Mouse (Mus musculus): ENCODE data around the gene Myh3.
"Not testable (repeated sequence)": the region's sequence is repeated elsewhere in the genome, so short reads cannot be mapped to it uniquely, and the experiment has no call there.

The Myh3 gene

DNA sequence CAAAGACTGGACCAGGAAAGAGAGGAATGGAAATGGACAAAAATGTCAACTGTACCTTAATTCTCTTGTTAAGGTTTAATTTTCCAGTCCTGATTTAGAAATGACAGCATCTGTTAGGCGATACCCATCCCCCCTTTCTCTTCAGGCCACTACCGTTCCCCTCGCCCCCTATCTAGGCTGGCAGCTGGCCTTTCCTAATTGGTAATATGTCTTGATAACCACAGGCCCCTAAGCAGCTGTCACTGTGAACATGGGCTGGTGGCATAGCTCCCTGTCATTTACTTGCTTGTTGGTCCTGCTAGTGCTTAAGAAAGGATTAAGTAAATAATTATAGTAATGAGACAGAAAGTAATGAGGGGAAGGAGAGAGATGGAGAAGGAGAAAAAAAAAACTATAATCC lies 665 bp upstream of the Myh3 start:
- no peak for DNase-seq (ENCODE audit: low spot score)

DNA sequence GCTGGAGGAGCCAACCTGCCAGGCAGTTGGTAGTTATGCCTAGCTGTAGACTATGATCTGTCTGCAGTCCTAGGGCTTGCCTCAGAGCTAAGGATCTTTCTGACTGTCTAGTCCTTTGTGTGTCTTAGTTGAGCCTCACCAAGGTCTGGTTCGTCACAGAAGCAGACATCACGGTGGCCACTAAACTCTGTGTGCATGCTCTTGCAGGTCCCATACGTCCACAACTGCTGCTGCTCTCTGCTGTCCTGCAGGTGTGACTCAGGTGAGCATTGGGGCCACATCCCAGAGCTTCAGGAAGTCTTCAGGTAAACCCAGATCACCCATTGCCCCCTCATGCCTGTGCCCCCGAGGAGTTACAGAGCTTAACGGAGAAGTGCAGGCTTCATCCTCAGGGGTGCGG lies 788 bp downstream of the Myh3 start:
- no peak for DNase-seq (ENCODE audit: low spot score)

DNA sequence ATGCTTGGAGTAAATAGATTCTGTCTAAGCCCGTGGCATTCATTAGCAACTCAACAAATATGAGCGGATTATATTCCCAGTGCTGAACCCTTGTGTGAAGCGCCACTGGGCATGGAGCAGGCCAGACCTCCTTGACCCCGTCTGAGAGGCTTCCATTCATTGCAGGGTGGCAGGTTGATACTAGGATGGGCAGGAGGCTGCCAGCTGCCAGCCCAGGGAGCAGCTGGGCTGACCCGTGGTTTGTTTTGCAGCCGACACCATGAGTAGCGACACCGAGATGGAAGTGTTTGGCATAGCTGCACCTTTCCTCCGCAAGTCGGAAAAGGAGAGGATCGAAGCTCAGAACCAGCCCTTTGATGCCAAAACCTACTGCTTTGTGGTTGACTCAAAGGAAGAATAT lies 1.6 kb downstream of the Myh3 start:
- no peak for DNase-seq (ENCODE audit: low spot score)

DNA sequence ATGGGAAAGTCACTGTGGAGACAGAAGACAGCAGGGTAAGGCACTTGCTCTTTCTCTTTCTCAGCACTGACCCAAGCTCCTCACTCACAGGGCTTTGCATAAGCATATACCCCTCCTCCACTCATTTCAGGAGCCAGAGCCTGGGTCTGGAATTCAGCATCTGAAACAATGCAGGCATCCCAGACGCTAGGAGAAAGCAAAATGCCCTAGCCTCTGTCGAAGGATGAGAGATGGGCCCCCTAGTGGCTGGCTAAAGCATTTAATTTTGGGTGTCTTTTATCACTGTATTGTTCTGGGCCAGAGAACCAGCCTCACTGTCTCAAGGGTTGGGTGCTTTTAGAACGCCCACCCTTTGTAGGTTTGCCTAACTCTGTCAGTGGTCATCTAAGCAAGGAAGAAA lies 2.1 kb downstream of the Myh3 start:
- DNase-seq (ENCODE audit: low spot score): peak; percentile 84

DNA sequence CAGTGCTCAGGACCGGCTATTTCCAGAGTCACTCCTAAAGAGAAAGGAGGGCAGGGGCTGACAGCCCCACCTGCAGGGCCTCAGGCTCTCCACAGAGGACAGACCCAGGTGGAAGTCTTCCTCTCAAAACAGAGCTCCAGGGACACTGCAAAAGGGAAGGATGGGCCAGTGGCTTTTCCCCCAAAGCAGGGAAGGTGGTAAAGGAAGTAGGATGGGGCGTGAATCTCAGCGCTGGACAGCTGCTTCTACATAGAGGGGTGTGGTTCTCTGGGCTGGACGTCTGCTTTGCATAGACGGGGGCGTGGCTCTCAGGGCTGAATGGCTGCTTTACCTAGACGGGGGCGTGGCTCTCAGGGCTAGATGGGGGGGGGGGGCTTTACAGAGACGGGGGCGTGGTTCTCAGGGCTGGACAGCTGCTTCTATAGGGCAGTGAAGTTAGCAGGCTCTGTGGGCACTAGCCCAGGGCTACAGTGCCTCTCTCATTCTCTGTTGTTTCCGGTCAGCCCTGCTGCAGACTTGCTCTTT lies 3.1 kb downstream of the Myh3 start:
- DNase-seq (ENCODE audit: low spot score): peak; percentile 95

DNA sequence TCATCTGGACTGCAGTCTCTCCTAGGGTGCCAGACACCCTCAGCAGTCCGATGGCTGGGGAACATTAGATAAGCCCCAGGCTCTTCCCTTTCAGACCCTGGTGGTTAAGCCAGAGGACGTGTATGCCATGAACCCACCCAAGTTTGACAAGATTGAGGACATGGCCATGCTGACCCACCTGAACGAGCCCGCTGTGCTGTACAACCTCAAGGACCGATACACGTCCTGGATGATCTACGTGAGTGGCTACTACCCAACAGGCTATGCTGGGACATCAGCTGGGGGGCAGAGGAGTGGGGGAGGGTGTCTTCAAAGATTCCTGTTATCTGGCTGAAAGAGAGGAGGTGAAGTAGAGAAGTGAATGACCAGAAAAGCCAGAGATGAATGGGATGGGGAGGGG lies 4.1 kb downstream of the Myh3 start:
- DNase-seq (ENCODE audit: low spot score): no peak

DNA sequence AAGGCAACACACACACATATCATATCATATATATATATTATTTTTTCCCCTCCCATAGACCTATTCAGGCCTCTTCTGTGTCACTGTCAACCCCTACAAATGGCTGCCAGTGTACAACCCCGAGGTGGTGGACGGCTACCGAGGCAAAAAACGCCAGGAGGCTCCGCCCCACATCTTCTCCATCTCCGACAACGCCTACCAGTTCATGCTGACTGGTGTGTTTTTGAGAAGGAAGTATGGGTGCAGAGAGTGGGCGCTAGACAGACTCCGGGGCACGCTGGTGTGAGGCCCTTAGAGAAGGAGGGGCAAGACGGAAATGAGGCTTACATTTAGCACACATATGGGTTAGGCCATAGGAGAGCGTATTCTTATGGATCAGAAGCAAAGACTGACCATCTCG lies 4.7 kb downstream of the Myh3 start:
- no peak for DNase-seq (ENCODE audit: low spot score)

DNA sequence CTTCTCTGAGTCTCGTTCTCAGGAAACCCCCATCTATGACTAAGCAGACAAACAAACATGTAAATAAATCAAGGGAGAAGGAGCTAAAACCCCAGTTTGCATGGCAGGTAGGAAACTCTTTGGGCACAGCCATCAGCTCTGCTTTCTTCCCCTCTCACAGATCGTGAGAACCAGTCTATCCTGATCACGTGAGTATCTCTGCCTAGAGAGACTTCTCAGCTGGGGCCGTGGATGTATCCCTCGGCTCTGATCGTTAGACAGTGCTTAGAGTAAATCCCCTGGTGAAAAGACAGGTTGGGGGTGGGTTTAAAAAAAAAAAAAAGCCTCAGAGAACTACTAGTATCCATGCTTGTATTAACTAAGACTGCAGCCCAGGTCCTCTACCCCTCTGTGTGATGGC lies 5.1 kb downstream of the Myh3 start:
- DNase-seq (ENCODE audit: low spot score): no peak

DNA sequence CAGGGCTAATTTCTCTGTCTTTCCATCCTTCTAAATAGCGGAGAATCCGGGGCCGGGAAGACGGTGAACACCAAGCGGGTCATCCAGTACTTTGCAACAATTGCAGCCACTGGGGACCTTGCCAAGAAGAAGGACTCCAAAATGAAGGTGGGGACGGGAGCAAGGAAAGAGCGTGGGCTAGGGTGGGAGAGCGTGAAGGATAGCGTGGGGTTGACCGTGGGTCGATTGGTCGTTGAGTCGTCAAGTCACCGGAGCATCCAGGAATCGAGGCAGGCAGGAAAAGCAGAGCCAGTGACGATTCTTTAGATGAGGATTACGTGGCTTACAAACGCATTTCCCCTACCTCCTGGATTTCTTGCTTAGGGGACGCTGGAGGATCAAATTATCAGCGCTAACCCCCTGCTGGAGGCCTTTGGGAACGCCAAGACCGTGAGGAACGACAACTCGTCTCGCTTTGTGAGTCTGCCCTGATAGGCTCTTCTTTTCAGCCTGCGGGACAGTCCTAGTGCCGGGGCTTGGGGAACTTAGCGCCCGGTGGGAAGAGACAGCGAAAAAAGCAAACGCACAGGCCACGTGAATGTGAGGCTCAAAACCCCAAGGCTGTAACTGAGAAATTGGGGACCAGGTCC lies 5.7 kb downstream of the Myh3 start:
- no peak for DNase-seq (ENCODE audit: low spot score)

DNA sequence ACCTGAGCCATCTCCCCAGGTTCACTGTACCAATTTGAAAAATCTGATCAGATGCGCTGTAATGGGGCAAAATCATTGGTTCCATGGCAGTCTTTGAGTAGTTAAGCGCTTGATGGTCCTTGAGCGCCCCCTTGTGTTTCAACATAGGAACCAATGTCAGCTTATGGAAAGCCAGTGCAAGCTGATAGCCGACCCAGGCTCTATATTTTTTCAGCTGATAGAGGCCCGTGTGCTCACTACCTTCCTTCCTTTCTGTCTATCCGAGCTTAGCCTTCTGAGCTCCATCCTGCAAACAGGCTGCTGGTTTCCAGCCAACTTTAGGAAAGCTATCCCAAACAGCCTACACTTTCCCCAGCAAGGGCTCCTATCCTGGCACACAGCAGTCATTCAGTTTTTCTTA lies 7.4 kb downstream of the Myh3 start:
- peak; percentile 87 for DNase-seq (ENCODE audit: low spot score)

DNA sequence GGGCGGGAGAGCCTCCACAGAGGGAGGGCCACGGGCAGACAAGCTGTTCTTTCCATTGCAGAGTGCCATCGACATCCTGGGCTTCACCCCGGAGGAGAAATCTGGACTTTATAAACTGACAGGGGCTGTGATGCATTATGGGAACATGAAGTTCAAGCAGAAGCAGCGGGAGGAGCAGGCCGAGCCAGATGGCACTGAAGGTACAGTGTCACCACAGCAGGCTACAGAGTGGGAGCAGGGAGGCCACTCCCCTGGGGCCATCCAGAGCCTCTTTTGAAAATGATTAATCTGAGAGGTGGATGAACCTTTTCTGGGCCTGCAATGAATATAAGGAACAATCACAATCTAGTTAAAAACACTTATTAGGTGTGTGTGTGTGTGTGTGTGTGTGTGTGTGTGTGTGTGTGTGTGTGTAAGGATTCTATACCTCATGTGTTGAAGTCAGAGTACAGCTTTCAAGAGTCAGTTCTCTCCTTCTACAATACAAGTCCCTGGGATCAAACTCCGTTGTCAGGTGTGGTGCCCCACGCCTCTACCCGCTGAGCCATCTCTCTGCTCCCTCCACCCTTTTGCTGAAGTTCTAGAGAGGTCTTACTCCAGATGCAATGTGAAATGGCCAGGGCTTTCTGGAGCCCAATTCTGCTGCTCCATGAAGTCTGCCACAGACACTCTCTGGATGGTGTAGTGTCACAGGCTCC lies 8.5 kb downstream of the Myh3 start:
- no peak for DNase-seq (ENCODE audit: low spot score)

DNA sequence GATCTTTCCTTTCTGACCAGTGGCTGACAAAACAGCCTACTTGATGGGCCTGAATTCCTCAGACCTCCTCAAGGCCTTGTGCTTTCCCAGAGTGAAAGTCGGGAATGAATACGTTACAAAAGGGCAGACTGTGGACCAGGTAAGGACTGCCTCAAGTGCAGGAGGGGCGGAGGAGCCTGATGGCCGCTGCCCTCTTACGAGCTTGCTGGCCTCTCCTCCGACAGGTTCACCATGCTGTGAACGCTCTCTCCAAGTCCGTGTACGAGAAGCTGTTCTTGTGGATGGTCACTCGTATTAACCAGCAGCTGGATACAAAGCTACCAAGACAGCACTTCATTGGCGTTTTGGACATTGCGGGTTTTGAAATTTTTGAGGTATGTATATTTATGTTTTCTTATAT lies 9.1 kb downstream of the Myh3 start:
- DNase-seq (ENCODE audit: low spot score): no peak

DNA sequence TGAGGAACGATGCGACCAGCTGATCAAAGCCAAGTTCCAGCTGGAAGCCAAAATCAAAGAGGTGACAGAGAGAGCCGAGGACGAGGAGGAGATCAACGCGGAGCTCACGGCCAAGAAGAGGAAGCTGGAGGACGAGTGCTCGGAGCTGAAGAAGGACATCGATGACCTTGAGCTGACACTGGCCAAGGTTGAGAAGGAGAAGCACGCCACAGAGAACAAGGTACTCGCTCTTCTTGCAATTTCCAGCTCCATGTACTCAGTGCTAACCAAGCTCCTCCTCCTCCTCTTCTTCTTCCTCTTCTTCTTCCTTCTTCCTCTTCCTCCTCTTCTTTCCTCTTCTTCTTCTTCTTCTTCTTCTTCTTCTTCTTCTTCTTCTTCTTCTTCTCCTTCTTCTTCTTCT lies 14.3 kb downstream of the Myh3 start:
- DNase-seq (ENCODE audit: low spot score): not testable (repeated sequence)

DNA sequence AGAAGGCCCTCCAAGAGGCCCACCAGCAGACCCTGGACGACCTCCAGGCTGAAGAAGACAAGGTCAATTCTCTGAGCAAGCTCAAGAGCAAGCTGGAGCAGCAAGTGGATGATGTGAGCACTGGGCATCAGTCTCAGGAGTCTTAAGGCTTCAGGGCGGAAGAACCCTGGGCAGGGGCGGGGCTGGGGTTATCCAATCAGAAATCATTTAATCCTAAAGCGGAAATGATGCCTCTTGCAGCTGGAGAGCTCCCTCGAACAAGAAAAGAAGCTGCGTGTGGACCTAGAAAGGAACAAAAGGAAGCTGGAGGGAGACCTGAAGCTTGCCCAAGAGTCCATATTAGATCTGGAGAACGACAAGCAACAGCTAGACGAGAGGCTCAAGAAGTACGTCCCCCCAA lies 15.1 kb downstream of the Myh3 start:
- no peak for DNase-seq (ENCODE audit: low spot score)

DNA sequence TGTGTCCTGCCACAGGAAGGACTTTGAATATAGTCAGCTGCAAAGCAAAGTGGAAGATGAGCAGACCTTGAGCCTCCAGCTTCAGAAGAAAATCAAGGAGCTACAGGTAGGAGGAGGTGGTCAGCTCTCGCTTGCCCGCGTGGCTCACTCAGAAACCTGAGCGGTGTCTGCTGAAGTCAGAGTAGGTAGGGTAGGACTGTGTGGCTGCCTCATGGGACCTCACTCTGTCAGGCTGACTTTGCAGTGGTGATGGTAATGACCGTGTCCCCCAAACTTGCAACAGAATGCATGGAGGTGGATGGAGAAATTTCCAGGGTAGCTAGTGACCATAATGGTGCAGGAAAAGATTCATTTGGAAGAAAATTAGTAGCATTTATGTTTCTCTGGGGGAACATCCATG lies 15.6 kb downstream of the Myh3 start:
- no peak for DNase-seq (ENCODE audit: low spot score)

DNA sequence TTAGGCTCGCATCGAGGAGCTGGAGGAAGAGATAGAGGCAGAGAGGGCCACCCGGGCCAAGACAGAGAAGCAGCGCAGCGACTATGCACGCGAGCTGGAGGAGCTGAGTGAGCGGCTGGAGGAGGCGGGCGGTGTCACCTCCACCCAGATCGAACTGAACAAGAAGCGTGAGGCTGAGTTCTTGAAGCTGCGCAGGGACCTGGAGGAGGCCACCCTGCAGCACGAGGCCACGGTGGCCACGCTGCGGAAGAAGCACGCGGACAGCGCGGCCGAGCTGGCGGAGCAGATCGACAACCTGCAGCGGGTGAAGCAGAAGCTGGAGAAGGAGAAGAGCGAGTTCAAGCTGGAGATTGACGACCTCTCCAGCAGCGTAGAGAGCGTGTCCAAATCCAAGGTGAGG lies 16.4 kb downstream of the Myh3 start:
- DNase-seq (ENCODE audit: low spot score): no peak

DNA sequence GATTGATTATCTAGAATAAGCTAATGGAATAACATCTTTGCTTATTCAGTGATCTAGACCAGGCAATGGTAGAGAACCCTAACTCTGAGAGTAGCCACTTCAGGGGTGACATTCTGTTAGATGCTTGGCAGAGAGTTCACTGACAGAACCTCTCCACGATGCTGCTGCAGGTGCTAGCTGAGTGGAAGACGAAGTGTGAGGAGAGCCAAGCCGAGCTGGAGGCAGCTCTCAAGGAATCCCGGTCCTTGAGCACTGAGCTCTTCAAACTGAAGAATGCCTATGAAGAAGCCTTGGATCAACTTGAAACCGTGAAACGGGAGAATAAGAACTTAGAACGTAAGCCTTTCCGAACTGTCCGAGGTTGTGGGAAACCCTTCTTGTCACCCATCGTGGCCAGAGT lies 19.6 kb downstream of the Myh3 start:
- no peak for DNase-seq (ENCODE audit: low spot score)

DNA sequence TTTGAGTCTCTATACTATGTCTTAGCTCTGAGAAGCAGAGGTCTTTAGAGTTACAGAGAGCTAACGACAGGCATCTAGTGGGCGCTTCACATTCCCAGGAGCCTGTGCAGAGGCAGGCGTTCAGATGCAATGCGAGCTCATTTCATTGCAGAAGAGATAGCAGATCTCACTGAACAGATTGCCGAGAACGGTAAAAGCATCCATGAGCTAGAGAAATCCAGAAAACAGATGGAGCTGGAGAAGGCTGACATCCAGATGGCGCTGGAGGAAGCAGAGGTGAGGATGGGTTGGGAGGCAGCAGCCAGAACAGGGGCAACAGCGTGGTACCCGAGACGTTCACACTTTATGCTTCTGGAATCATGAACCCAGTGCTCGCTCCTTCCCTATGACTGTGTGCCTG lies 20.3 kb downstream of the Myh3 start:
- no peak for DNase-seq (ENCODE audit: low spot score)

DNA sequence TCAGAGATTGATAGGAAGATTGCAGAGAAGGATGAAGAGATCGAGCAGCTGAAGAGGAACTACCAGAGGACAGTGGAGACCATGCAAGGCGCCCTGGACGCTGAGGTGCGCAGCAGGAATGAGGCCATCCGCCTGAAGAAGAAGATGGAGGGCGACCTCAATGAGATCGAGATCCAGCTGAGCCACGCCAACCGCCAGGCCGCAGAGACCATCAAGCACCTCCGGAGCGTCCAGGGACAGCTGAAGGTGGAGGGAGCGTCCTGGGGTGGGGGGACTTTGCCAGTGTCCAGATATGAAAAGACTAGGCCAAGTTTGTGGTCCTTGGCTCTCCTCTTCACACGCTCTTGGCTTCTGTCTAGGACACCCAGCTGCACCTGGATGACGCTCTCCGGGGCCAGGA lies 21.1 kb downstream of the Myh3 start:
- DNase-seq (ENCODE audit: low spot score): no peak

DNA sequence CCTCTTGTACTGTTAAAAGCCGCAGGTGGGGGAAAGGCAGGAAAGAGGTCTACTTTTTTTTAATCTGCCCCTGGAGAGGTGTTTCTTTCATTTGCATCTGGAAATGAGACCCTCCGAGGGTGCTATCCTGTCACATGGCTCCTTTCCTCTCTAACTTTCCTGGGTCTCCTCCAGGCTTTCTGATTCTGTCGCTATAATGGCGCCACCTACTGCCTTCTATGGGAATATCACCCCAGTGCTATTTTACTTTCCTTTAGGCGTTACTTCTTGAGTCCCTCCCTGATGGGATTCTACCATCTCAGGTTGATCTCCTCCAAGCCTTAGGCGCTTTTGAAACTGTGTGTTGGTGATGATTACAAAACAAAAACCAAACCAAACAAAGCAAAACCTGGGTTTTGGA lies 22.1 kb downstream of the Myh3 start:
- peak; percentile 56 for DNase-seq (ENCODE audit: low spot score)

DNA sequence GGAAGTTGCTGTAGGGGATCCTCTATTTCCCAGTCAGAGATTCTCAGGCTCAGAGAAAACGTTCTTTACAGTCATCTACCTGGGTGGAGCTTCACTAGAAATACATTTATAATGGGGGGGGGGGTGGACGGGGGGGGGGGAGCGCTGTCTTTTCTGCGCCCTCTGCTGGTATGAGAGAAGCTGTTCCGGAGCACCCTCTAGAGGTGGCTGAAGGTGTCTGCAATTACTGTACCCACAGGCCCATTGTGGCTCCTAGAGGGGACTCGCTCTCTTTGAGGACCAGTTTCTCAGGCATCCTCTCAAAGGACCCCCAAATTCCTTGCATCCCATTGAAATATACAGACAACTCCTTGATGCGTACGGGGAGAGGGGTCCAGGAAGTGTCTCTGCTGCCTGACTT lies 23.6 kb downstream of the Myh3 start:
- peak; percentile 37 for DNase-seq (ENCODE audit: low spot score)

DNA sequence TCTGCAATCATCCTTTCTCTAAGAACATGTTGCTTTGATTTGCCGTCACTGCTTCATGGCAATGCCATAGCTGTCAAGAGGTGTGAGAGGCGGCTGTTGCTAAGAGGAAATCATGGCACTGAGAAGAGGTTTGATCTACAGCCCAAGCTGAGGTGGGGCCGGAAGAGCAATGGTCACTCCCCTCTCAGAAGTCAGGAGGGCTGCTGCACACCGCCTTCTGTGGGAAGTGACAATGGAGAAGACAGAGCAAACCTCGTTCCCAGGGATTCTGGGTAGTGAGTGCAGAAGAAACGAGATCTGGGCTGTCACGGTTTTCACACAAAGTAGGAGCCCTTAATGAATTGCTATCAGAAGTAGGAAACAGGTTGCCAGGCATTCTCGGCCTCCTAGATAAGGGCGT lies 25.2 kb downstream of the Myh3 start:
- DNase-seq (ENCODE audit: low spot score): no peak

DNA sequence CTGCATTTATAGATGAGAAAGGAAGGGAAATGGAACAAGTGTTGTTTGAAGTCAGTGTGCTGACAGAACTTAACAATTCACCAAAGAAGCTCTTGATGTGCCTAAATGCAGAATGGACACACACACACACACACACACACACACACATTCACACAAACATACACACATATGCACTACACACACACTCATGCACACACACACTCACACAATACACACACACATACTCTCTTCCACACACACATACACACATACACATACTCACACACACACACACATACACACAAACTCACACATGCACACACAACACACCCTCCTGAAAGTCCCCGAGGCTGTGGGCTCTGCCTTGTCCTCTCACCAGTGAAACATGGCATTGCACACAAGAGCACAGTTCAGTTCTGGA lies 26.1 kb downstream of the Myh3 start:
- no peak for DNase-seq (ENCODE audit: low spot score)

DNA sequence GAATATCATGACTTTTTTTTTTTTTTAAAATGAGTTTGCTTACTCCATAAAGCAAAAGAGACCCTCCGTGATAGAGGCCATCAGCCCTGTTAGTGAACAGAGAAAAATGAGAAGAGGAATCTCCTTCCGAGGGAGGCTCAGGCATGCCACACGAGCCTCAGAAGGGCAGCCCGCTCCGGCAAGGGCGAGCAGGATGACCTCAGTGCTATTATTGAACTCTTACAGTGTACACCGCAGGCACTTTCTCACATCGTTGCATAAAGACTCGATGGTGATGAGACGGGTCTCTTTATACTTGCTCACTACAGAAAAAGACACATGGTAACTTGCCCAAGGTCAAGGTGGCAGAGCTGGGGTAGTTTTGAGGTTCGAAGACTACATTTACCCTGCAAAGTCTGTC lies 26.6 kb downstream of the Myh3 start:
- DNase-seq (ENCODE audit: low spot score): no peak

All from embryo, embryonic 10 days (tissue).